Mouse (Mus musculus): Measurements from ENCODE around the gene Olfr1. TPM values are rescaled to one million over a fixed set of nuclear protein-coding genes. Genes with fewer than 3 reads are reported as not detected.

The Olfr1 gene
- not detected in 2 replicates for polyA plus RNA-seq (2021; fragmentation: Nextera tagmentation)
- long read RNA-seq, experiment 1 = 0 reads
- long read RNA-seq, experiment 2 = 0 reads

GRCm38 (mm10) chr11:73399514-73399913 is at the start of gene Olfr1:
TSS of gene Olfr1 (minus strand) at chr11:73399614.

GRCm38 (mm10) chr11:73428377-73428776 is 29.0 kb upstream of the Olfr1 start, which contains the start of gene Olfr378:
TSS of gene Olfr378 (minus strand) at chr11:73428477.

GRCm38 (mm10) chr11:73370946-73371345 is 28.5 kb downstream of the Olfr1 start, which contains the start of gene Olfr376:
TSS of gene Olfr376 (plus strand) at chr11:73371246.

GRCm38 (mm10) chr11:73350483-73350882 is 48.9 kb downstream of the Olfr1 start, which contains the start of gene Olfr20:
TSS of gene Olfr20 (plus strand) at chr11:73350783.

Other genes with a start within 250 kb of the Olfr1 start
- gene P2rx5, start 239.2 kb downstream of the Olfr1 start, polyA plus RNA-seq (2021; fragmentation: Nextera tagmentation) = 0.84 and 1.1 TPM in 2 replicates
- gene Emc6, start 222.6 kb downstream of the Olfr1 start, polyA plus RNA-seq (2021; fragmentation: Nextera tagmentation) = 79.0 and 81.6 TPM in 2 replicates
- gene Tax1bp3, start 222.5 kb downstream of the Olfr1 start, polyA plus RNA-seq (2021; fragmentation: Nextera tagmentation) = 11.8 and 15.9 TPM in 2 replicates
- 4.2 and 4.3 TPM in 2 replicates for gene Ctns, start 200.6 kb downstream of the Olfr1 start, polyA plus RNA-seq (2021; fragmentation: Nextera tagmentation)
- 1.3 and 2.0 TPM in 2 replicates for gene Shpk, start 200.2 kb downstream of the Olfr1 start, polyA plus RNA-seq (2021; fragmentation: Nextera tagmentation)
- gene Trpv1, start 165.3 kb downstream of the Olfr1 start, polyA plus RNA-seq (2021; fragmentation: Nextera tagmentation) = not detected in 2 replicates
- 0.04 and 0.16 TPM in 2 replicates for gene Trpv3, start 132.2 kb downstream of the Olfr1 start, polyA plus RNA-seq (2021; fragmentation: Nextera tagmentation)
- 22.3 and 23.1 TPM in 2 replicates for gene Aspa, start 70.0 kb downstream of the Olfr1 start, polyA plus RNA-seq (2021; fragmentation: Nextera tagmentation)
- gene Gm49340, start 69.9 kb downstream of the Olfr1 start, polyA plus RNA-seq (2021; fragmentation: Nextera tagmentation) = not detected in 2 replicates
- not detected in 2 replicates for gene Spata22, start 69.9 kb downstream of the Olfr1 start, polyA plus RNA-seq (2021; fragmentation: Nextera tagmentation)
- not detected in 2 replicates for gene Olfr20, start 48.8 kb downstream of the Olfr1 start, polyA plus RNA-seq (2021; fragmentation: Nextera tagmentation)
- gene Olfr376, start 28.4 kb downstream of the Olfr1 start, polyA plus RNA-seq (2021; fragmentation: Nextera tagmentation) = not detected in 2 replicates
- gene Olfr378, start 28.9 kb upstream of the Olfr1 start, polyA plus RNA-seq (2021; fragmentation: Nextera tagmentation) = not detected in 2 replicates
- gene Olfr380, start 57.9 kb upstream of the Olfr1 start, polyA plus RNA-seq (2021; fragmentation: Nextera tagmentation) = not detected in 2 replicates
- not detected in 2 replicates for gene Olfr381, start 92.0 kb upstream of the Olfr1 start, polyA plus RNA-seq (2021; fragmentation: Nextera tagmentation)
- not detected in 2 replicates for gene Olfr382, start 117.6 kb upstream of the Olfr1 start, polyA plus RNA-seq (2021; fragmentation: Nextera tagmentation)
- not detected in 2 replicates for gene Olfr385, start 193.4 kb upstream of the Olfr1 start, polyA plus RNA-seq (2021; fragmentation: Nextera tagmentation)
- gene Olfr384, start 199.0 kb upstream of the Olfr1 start, polyA plus RNA-seq (2021; fragmentation: Nextera tagmentation) = not detected in 2 replicates

Measured in layer of hippocampus, adult 6 months (tissue).